Mouse (Mus musculus) embryonic facial prominence, embryonic 14.5 days (tissue): ENCODE measurements at regions not wholly inside any gene's neighbourhood (a gene's known extent, or its start where the extent isn't known, plus 50 kb on each side); places are given as distances from the start of the nearest gene placed in this dataset.
A peak's percentile ranks its signal among the peaks of the same experiment; 100 is the strongest.

ENCODE experiments used
- ATAC-seq: fragments of 200-750 bp; cut with Nextera tagmentation; 2 replicates; pipeline ENCODE4 v1.8.0; 2017; ENCODE audit warnings: low read depth, moderate number of reproducible peaks, moderate TSS enrichment
- DNase-seq: peaks from one replicate; pipeline ENCODE4 v3.0.0-alpha.2; 2015; ENCODE audit warnings: low spot score
- H3K27ac ChIP-seq: fragments of 300-500 bp; sonication (generic); replicated peaks from 2 replicates; pipeline ENCODE4 v1.5.1; 2014; ENCODE audit warnings: low read depth, mild to moderate bottlenecking, low read length, moderate library complexity
- H3K27me3 ChIP-seq: fragments of 300-500 bp; sonication (generic); replicated peaks from 2 replicates; pipeline ENCODE4 v1.6.1; 2014; ENCODE audit warnings: low read length; ENCODE audit not compliant: control insufficient read depth, insufficient read depth
- H3K36me3 ChIP-seq: fragments of 300-500 bp; sonication (generic); 2 replicates; pipeline ENCODE4 v1.6.1; 2014; ENCODE audit warnings: low read length, mixed read lengths; ENCODE audit not compliant: control insufficient read depth, insufficient read depth
- H3K4me1 ChIP-seq: fragments of 300-500 bp; sonication (generic); 2 replicates; pipeline ENCODE4 v1.6.1; 2014; ENCODE audit warnings: antibody characterized with exemption, low read length; ENCODE audit not compliant: control insufficient read depth, insufficient read depth
- H3K4me2 ChIP-seq: fragments of 300-500 bp; sonication (generic); 2 replicates; pipeline ENCODE4 v1.6.1; 2014; ENCODE audit warnings: low read depth, mild to moderate bottlenecking, low read length, moderate library complexity, mixed read lengths
- H3K4me3 ChIP-seq: fragments of 300-500 bp; sonication (generic); 2 replicates; pipeline ENCODE4 v1.5.1; 2014; ENCODE audit warnings: low read depth, mild to moderate bottlenecking, low read length
- H3K9ac ChIP-seq: fragments of 300-500 bp; sonication (generic); 2 replicates; pipeline ENCODE4 v1.6.1; 2014; ENCODE audit warnings: low read depth, mild to moderate bottlenecking, low read length, moderate library complexity, mixed read lengths
- H3K9me3 ChIP-seq: fragments of 300-500 bp; sonication (generic); 2 replicates; pipeline ENCODE4 v1.6.1; 2016; ENCODE audit warnings: low read length; ENCODE audit not compliant: control insufficient read depth
- WGBS: fragments of 180-500 bp; shearing (Covaris S2); extraction: QIAGEN DNeasy Blood & Tissue Kit; methylation state at CpG from one replicate; pipeline ENCODE4 v1.1.7; 2014; 5-methylcytosine and 5-hydroxymethylcytosine counted together

- DNase-seq: peak; percentile 7
- H3K9me3 ChIP-seq: no peaks in the 10 kb centered on the region
Measured at GRCm38 (mm10) chr9:24833766-24834165, 59.7 kb upstream of the Tbx20 start.

GRCm38 (mm10) chr9:24848210-24848609 is 74.1 kb upstream of the Tbx20 start:
- 78% methylated on average over 7 of the region's 7 CpGs for WGBS
- no peaks in the 10 kb centered on the region for H3K36me3 ChIP-seq
- H3K9me3 ChIP-seq: no peaks in the 10 kb centered on the region
- H3K4me3 ChIP-seq: no peak overlapping the region
- no peaks in the 10 kb centered on the region for H3K4me1 ChIP-seq
- ATAC-seq (no peak), DNase-seq (no peak)
- H3K27me3 ChIP-seq: no peaks in the 10 kb centered on the region
- no peak overlapping the region for H3K9ac ChIP-seq
- H3K27ac ChIP-seq: no peak overlapping the region
- H3K4me2 ChIP-seq: no peak overlapping the region

More at GRCm38 (mm10) chr9:24833766-24834165, 59.7 kb upstream of the Tbx20 start:
- Histone ChIP-seq H3K36me3 (no peaks in the 10 kb centered on the region), H3K27ac (no peak overlapping the region), H3K9ac (no peak overlapping the region), H3K4me2 (no peak overlapping the region), H3K4me3 (no peak overlapping the region), H3K4me1 (no peaks in the 10 kb centered on the region), H3K27me3 (no peaks in the 10 kb centered on the region)
- no peak for ATAC-seq
- WGBS: 45% methylated on average over 7 of the region's 7 CpGs

- DNase-seq (no peak), ATAC-seq (no peak)
- 73% methylated on average over 2 of the region's 2 CpGs for WGBS
- Histone ChIP-seq H3K4me1 (no peaks in the 10 kb centered on the region), H3K9ac (no peak overlapping the region), H3K36me3 (no peaks in the 10 kb centered on the region), H3K27me3 (no peaks in the 10 kb centered on the region), H3K4me3 (no peak overlapping the region), H3K9me3 (no peaks in the 10 kb centered on the region), H3K4me2 (no peak overlapping the region), H3K27ac (no peak overlapping the region)
Measured at GRCm38 (mm10) chr9:24859459-24859858, 85.4 kb upstream of the Tbx20 start.

- 52% methylated on average over 4 of the region's 4 CpGs for WGBS
- H3K4me3 ChIP-seq: no peak overlapping the region
- H3K4me2 ChIP-seq: no peak overlapping the region
- H3K9ac ChIP-seq: no peak overlapping the region
- H3K4me1 ChIP-seq: no peaks in the 10 kb centered on the region
- no peak overlapping the region for H3K27ac ChIP-seq
- H3K27me3 ChIP-seq: no peaks in the 10 kb centered on the region
- no peak for DNase-seq
- H3K9me3 ChIP-seq: no peaks in the 10 kb centered on the region
- no peaks in the 10 kb centered on the region for H3K36me3 ChIP-seq
- no peak for ATAC-seq
Measured at GRCm38 (mm10) chr9:24866390-24867173, 92.5 kb upstream of the Tbx20 start.

GRCm38 (mm10) chr9:24868746-24869145 is 94.6 kb upstream of the Tbx20 start:
- Histone ChIP-seq H3K4me1 (no peaks in the 10 kb centered on the region), H3K9me3 (no peaks in the 10 kb centered on the region), H3K27ac (no peak overlapping the region), H3K4me2 (no peak overlapping the region), H3K36me3 (no peaks in the 10 kb centered on the region), H3K4me3 (no peak overlapping the region), H3K9ac (no peak overlapping the region), H3K27me3 (no peaks in the 10 kb centered on the region)
- no peak for ATAC-seq
- 85% methylated on average over 1 of the region's 1 CpGs for WGBS
- DNase-seq: no peak

GRCm38 (mm10) chr9:24874434-24875143 is 100.5 kb upstream of the Tbx20 start:
- Histone ChIP-seq H3K27me3 (no peaks in the 10 kb centered on the region), H3K9ac (no peak overlapping the region), H3K9me3 (no peaks in the 10 kb centered on the region), H3K4me3 (no peak overlapping the region), H3K4me1 (no peaks in the 10 kb centered on the region), H3K36me3 (no peaks in the 10 kb centered on the region), H3K27ac (no peak overlapping the region), H3K4me2 (no peak overlapping the region)
- no peak for ATAC-seq
- DNase-seq: no peak
- 74% methylated on average over 13 of the region's 13 CpGs for WGBS

- Histone ChIP-seq H3K4me2 (no peak overlapping the region), H3K9ac (no peak overlapping the region), H3K36me3 (no peaks in the 10 kb centered on the region), H3K4me3 (no peak overlapping the region), H3K9me3 (no peaks in the 10 kb centered on the region), H3K27ac (no peak overlapping the region), H3K4me1 (no peaks in the 10 kb centered on the region), H3K27me3 (no peaks in the 10 kb centered on the region)
- peak; percentile 11 for DNase-seq
- no peak; the same call in 1 of the 2 replicates for ATAC-seq
- WGBS: 33% methylated on average over 8 of the region's 8 CpGs
Measured at GRCm38 (mm10) chr9:24878384-24879174, 104.5 kb upstream of the Tbx20 start.

GRCm38 (mm10) chr9:24879662-24880061 is 105.6 kb upstream of the Tbx20 start:
- Histone ChIP-seq H3K27me3 (no peaks in the 10 kb centered on the region), H3K4me3 (no peak overlapping the region), H3K27ac (no peak overlapping the region), H3K36me3 (no peaks in the 10 kb centered on the region), H3K4me1 (no peaks in the 10 kb centered on the region), H3K9ac (no peak overlapping the region), H3K9me3 (no peaks in the 10 kb centered on the region), H3K4me2 (no peak overlapping the region)
- DNase-seq (no peak), ATAC-seq (no peak)
- WGBS: 72% methylated on average over 1 of the region's 1 CpGs
